Mouse (Mus musculus) neutrophil, adult 5-6 weeks (primary cell): Measurements from ENCODE around the gene Spen. TPM values are rescaled to one million over a fixed set of nuclear protein-coding genes. Genes with fewer than 3 reads are reported as not detected.

Source experiments
- ATAC-seq: fragments of 151-379, 151-347 bp; 2 replicates; pipeline ENCODE4 v1.8.0; 2017; ENCODE audit warnings: mild to moderate bottlenecking, moderate TSS enrichment; ENCODE audit not compliant: insufficient number of reproducible peaks, poor library complexity, low FRiP score, severe bottlenecking; ENCODE audit errors: extremely low read depth
- total RNA-seq: library from RNA; stranded (forward); fragments of 200-1000 nt; gene quantifications from 2 replicates; pipeline ENCODE4 v1.2.3, GENCODE M21; 2017

Spen gene
- total RNA-seq, 1 experiment from 2014 or later: 54.9 TPM

DNA sequence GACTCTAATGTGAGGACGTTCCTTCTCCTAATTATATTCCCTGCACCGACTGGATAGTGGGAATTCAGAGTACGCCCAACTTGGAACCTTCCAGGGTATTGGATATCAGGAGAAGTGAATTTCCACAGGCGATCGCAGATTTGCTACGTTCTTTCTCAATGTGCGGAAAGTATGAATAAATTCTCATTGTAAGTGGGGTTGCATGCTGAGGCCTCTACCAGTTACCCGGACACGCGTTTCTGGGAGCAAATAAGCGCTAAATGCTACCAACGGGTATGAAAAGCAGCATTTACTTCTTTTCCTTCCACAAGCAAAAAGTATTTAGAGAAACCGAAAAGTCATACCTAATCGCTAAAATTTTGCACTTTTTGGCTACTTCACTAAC is 1.2 kb downstream of the Spen start:
- no peak for ATAC-seq

DNA sequence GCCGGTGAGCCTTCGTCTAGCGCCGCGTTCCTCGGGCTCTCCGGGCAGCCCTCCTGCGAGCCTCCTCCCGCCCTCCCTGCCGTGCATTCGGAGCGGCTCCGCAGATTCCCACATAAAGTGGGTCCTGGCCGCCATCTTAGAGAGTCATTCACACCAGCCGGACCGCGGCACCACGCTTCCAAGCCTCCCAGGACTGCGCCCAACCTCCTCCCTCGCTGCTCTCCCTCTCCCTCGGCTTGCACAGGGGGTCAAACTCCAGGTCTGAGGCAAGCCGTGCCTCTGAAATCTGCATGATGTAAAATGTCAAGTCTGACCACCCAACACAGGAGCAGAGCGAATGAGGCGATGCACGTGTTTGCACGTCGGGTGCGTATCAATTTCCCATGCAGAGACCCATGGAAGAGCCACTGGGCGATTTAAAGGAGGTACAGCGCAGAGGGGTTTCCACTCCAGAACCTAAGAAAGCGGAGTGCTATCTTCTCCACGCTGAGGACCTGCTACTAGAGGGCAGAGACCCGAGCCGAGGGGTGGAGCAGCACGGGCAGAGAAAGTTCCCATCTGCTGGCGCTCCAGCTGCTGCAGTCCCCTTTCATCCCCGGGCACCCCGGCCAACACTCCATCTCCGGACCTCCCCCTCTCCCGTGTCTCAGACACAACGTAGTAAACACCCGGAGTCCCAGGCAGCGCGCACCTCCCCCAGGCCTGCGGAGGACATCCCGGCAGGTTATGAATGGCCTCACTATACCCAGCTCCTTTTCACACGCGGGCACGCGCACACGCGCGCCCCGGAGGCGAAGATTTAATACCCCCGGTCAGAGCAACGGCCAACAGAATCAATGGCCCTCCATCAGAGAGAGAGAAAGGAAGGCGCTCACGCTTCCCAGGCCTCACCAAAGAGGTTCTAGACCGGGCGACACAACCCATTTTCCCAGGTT is 1.8 kb downstream of the Spen start:
- ATAC-seq: no peak

DNA sequence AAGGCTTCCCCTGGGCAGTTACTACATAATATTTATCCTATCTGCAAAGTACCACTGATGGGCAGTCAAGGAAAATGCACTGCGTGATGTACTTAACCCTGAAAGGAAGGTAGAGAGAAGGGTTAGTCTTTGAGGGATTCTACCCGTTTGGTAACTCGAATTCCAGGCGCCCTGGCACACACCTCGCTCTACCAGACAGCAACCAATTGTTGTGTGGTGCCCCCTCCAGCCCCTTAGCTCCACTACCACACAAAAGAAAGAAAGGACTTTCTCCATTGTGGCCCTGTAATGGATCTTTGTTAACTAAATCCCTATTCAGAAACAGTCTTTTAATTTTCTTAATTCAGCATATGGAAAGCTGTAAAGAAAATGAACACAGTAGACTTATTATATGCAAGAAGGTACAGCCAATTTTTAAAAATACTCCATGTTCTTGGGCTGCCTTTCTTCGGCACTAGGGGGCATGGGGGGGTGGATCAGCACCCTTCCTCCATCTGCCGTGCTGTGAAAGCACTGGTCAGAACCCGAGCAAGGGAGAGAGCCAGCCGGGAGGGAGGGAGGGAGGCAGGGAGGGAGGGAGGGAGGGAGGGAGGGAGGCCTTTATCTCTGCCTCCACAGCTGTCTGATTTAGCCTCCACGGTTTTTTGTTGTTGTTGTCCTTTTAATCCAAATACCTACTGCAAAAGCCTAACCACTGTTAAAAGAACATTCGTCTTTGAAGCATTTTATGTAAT is 3.3 kb downstream of the Spen start:
- ATAC-seq: peak; percentile 38; the same call in 1 of the 2 replicates

DNA sequence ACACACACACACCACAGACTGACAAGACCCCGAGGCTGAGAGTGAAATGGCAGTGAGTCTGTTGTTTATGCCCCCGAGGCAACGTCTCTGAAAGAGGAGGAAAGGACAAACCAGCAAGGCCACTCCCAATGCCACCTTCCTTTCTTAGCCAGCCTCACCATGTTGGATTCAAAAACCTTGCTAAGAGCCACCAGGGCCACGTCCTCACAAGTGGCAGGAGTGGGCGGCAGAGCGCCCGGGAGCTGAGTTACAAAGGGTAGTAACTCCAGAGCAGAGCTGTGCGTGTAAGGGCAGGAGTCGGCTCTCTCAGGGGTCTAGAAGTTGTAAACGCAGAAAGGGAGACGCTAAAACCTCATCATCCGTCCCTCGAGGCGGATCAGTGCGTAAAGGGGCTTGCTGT is 7.4 kb downstream of the Spen start:
- no peak for ATAC-seq

DNA sequence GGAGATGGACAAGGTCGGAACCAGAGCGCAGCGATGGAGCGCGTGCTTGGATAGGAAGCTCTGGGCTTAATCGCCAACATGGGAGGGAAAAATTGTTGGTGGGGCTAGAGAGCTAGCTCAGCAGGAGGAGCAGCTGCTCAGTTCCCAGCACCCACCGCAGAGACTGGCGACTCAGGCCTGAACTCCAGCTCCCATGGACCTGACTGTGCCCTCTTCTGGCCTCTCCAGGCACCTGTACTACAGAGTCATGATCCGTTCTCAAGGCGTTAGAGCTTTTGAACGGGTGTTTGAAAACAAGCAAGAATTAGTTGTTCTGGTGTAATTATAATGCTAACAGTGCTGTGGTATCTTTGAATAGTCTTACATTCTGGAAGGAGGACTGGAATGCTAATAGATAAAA is 9.5 kb downstream of the Spen start:
- ATAC-seq: no peak

DNA sequence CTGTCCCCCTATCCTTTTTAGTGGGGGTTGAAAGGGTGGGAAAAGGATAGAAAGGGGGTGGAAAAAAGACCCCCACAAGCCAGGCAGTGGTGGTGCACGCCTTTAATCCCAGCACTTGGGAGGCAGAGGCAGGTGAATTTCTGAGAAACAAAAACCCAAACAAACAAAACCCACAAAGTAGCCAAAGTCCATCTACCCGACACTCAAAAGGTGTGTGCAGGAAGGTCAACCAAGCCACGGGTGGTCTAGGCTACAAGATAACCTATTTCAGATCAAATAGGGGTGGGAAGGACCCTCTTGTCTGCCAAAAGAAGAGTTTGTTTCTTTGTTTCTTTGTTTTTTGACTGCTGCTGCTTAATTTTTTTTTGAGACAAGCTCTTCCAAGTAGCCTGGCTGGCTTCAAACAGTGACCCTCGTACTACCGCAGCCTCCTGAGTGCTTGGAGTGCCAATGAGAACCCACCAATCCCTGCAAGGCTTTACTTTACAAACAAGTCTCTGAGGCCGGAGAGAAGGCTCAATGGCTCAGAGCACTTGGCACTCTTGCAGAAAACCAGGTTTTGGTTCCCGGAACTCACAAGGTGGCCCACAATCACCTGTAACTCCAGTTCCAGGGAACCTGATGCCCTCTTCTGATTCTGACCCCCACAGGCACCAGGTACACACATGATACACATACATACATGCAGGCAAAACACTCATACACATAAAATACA is 11.3 kb downstream of the Spen start:
- no peak for ATAC-seq

DNA sequence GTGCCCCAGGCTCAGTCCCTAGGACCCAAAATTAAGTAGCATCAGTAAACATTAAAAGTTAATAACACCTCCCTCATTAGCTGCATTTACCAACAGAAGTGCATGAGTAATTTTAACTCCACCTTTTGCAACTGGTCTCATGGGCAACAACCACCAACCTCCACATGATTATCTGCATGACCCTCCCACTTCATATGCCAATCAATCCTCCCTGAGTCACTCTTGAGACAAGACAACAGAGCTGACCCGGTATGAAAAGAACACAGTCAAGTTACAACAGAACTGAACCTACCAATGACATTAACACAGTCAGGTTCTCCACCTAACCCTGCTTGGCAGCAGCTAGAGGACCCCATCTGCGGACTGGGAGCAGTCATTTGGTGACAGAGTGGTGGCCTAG is 12.5 kb downstream of the Spen start:
- ATAC-seq: no peak

DNA sequence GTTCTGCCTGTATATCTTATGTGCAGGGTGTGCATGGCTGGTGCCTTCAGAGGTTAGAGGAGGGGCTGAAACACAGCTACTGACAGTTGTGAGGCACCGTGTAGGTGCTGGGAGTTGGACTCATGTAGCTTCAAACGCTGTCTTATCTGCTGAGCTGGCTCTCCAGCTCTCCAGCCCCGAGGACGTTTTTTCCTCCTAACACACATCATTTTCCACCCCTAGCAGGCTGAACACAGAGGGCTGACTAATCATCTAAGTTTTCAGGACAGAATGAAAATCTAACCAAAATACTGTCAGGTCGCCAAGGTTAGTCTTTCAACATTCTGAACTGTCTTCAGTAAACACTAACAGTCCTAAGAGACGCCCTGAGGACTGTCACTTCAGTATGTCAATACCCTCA is 13.7 kb downstream of the Spen start:
- no peak for ATAC-seq

DNA sequence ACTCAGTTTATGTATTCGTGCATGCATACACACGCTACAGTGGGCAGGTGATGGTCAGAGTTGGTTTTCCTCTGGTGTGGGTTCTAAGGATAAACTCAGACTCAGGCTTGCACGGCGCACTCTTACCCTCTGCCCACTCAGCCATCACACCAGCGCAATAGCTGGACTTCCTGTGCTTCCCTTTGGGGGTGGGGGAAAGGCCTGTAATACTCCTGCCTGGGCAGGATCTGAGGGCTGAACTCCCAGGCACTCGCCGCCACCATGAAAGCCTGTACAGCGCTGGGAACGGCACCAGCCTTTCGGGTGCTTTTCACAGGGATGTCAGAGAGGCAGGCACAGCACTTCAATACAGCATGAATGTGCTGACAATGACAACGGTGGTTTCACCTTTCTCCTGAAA is 15.3 kb downstream of the Spen start:
- ATAC-seq: no peak

DNA sequence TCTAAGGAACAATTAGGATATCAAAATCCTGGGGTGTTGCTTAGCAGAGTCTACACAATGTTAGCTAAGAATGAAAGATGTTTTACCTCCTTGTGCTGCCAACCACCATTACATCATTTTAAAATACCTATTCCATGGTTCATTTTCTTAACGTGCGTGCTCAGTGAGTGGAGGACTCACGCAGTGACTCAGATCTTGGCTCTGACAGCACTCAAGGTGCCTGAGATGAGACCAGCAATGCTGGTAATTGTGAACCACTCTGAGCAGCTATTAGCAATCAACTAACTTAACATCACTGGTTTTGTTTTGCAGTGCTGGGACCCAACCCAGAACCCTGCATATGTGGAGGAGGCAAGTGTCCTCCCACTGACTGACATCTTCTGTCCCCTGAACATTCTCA is 20.0 kb downstream of the Spen start:
- ATAC-seq: no peak

DNA sequence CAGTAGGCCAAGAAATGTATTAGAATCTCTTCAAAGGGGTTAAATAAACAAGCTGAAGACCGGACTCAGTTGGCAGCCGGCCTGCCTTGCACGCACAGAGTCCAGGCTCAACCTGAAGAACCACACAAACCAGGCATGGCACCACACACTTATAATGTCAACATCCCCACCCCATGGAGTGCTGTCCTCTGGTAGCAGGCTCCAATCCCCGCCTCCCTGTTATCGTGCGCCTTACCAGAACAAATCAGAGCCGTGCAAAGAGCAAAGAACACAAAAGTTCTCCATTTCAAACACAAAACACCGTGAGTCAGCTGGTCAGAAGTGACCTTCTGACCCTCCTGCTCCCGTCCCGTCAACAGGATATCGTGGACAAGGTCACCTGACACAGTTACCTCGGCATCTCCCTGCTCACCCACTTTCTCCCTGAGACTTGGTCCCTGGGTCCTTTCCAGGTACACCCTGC is 24.2 kb downstream of the Spen start:
- no peak for ATAC-seq

DNA sequence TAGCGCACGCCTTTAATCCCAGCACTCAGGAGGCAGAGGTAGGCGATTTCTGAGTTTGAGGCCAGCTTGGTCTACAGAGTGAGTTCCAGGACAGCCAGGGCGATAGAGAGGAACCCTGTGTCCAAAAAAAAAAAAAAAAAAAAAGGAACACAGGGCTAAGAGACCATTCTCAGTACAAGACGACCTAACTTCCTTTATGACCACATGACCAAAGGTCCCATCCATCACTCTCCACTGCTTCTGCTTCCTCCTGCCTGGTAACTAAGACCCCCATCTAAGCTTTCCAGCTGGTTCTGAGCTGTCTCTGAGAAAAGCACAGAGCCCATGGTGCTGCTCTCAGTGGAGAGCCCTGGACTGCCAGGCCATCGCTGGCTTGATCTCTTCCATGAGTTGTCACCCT is 26.3 kb downstream of the Spen start:
- peak; percentile 53 for ATAC-seq

DNA sequence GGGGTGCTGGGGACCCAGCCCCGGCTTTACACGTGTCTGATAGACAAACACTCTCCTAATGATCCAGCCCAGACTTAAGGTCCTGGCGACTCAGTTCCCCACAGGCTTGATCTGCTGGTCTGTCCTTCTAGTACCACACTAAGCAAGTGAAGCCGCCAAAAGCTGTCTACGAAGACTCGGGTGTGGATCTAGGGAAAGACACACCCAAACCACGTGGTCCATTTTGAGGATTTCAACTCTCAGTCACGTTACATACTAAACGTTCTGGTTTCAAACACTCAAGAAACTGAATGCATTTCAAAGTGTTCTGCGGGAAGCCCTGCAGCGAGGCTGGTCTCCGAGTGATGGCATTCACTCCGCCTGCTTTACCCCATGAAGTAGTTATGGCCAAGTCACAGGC is 27.9 kb downstream of the Spen start:
- no peak for ATAC-seq

GRCm38 (mm10) chr4:141506893-141507292 is 31.5 kb downstream of the Spen start:
- no peak; the same call in 1 of the 2 replicates for ATAC-seq

DNA sequence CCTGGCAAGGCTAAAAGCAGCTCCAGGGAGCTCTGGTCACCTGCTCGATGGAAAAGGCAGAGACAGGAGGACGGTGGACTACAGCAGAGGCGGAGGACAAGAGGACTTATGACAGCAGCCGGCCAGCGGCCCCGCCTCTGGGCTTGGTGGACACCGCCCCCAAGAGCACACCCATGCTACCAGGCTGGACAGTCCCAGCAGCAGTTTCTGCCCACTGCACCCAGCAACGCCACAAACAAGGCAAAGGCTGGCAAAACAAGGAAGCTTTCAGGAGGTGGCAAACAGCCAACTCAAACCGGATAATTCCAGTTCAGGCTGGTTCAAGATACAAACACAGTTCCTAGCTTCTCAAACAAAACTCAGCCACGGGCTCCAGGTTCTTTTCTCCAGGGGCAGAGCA is 32.0 kb downstream of the Spen start:
- peak; percentile 94 for ATAC-seq

GRCm38 (mm10) chr4:141505810-141506209 is 32.6 kb downstream of the Spen start:
- ATAC-seq: no peak

GRCm38 (mm10) chr4:141504471-141504870 is 33.9 kb downstream of the Spen start:
- no peak for ATAC-seq

DNA sequence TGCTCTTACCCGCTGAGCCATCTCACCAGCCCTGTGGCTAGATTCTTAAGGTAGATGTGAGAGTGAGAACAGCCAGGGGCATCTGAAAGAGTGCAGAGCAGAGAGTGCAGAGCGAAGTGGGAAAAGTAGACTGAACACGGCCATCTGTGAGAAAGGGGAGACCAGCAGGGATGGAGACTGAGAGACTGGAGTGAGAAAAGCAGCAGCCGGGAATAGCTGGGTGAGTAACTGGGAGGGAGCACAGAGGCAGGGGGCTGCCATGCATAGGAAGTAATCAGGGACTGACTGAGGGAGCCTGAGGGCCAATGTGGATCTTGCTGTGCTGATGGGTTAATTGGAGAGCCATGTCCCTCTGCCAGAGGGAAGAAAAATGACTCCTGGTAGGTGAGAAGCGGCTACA is 35.7 kb downstream of the Spen start:
- no peak for ATAC-seq

- ATAC-seq: no peak
Measured at GRCm38 (mm10) chr4:141501058-141501457, 37.3 kb downstream of the Spen start.

DNA sequence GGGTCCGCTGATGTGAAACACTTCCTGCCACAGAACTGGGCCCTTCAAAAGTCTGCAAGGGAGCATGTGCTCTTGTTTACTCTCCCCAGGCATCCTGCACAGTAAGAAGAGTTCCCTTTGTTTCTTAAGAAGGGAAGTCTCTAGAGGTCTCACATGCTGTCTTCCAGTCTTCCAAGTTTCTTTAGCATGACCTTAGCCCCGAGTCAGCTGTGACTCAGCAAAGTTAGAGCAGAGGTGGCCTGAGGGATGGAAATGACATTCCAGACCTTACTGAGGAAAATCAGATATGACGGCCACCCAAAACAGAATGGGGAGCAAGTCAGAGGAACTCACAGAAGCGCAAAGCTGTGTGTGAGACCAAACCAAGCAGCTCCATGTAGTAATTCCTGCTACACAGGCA is 37.8 kb downstream of the Spen start:
- ATAC-seq: no peak
